Mouse (Mus musculus) bone marrow, adult 2 months (tissue): Measurements from ENCODE around the gene Serp2.

Source experiments
- CTCF ChIP-seq: fragments of 200-500 bp; IDR thresholded peaks from 2 replicates; pipeline ENCODE4 v1.5.1; 2011; ENCODE audit warnings: low read length, control low read depth; ENCODE audit not compliant: control insufficient read depth, insufficient read depth
- POLR2A ChIP-seq: fragments of 200-500 bp; IDR thresholded peaks from 2 replicates; pipeline ENCODE4 v1.6.1; 2011; ENCODE audit warnings: low read depth, mild to moderate bottlenecking, control low read depth, low read length, borderline replicate concordance; ENCODE audit not compliant: control insufficient read depth

DNA sequence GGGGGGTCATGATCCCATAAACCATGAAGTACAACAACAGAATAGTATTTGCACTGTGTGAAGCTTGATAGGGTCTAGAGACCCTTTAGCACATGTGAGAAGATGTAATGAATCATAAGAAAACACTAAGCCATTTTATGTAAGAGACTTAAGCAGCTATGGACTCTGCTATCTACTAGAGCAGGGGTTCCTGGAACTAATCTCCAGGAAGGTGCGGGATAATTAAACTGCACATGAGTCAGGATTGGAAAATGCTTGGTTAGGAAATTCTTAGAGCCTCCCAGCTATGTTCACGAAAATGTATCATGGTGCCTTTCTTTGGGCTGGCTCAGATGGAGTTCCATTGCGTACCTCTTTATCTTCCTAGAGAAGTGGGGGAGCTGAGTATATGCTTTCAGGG, 35.4 kb downstream of the Serp2 start:
- TF ChIP-seq CTCF (no peak), POLR2A (no peak)
